9 mouse cellular contexts compared by ENCODE assay signal in the genomic region with DNA sequence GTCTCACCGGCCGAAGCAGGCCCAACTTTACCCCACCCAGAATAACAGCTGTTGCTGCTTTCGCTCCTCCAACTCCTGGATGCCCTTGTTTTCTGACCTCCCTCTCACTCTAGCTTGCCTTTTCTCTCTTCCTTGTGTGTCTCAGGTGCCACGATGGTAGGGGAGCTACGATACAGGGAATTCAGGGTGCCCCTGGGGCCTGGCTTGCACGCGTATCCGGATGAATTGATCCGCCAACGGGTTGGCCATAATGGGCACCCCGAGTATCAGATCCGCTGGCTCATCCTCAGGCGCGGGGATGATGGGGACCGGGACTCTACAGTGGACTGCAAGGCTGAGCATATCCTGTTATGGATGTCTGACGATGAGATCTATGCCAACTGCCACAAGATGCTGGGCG. TPM values are rescaled to one million over a fixed set of nuclear protein-coding genes. Genes with fewer than 3 reads are reported as not detected.
A peak's percentile ranks its signal among the peaks of the same experiment; 100 is the strongest.
DNase-seq lines count a peak whose midpoint lies in the region; ATAC-seq and TF ChIP-seq lines count a peak whose summit lies in the region.
"Had no signal": no experiment of that assay in that cellular context is flagged by ENCODE, and none has a peak within 500 bp of the region (broad histone marks: within the 10 kb centered on the region; RNA-seq: fewer than 3 reads in every experiment).

No protein-coding gene starts in this region.

- peak overlapping the region; percentile 30 for H3K4me2 ChIP-seq in CH12.LX (ENCODE audit: insufficient read depth, low read depth, poor library complexity, severe bottlenecking)
- H3K4me2 ChIP-seq in forebrain, postnatal 0 days (ENCODE audit: low read depth), result peak overlapping the region; percentile 88
- peak overlapping the region; percentile 90 for H3K4me2 ChIP-seq in liver, embryonic 14.5 days (ENCODE audit: low read depth)

- WGBS in forebrain, postnatal 0 days, result 72% methylated on average over 17 of the region's 17 CpGs
- 71% methylated on average over 17 of the region's 17 CpGs for WGBS in liver, embryonic 14.5 days (ENCODE audit: insufficient replicate concordance)

- peak overlapping the region; percentile 91 for H3K27ac ChIP-seq in gastrocnemius, adult 2 months
- no peak overlapping the region for H3K27ac ChIP-seq in CH12.LX (ENCODE audit: insufficient read depth, low read depth)
- H3K27ac ChIP-seq in forebrain, postnatal 0 days (ENCODE audit: low read depth, low read length), result 0 out of 2 replicates have a peak overlapping the region, but pooled peaks have one; percentile 92
- H3K27ac ChIP-seq in liver, embryonic 14.5 days, result no peak overlapping the region; the same call in 1 of the 2 replicates

- DNase-seq in gastrocnemius, adult 2 months, result no peak
- no peak for DNase-seq in gastrocnemius, adult 18-20 months (ENCODE audit: low spot score)
- no peak for DNase-seq in CH12.LX (ENCODE audit: extremely low read depth)
- no peak for DNase-seq in forebrain, postnatal 0 days
- no peak for DNase-seq in liver, embryonic 14.5 days (ENCODE audit: low read depth in 3 of 3, low spot score in 3 of 3)
- no peak for DNase-seq in urinary bladder, adult 2 months (ENCODE audit: low spot score)
- no peak for DNase-seq in left cerebral cortex, postnatal 36 days (ENCODE audit: low spot score in 2 of 2)
- no peak for DNase-seq in thymus, postnatal 4 days

- no peak for TF ChIP-seq CTCF in gastrocnemius, adult 2 months (IDR thresholded peaks at IDR 0.05)
- TF ChIP-seq CTCF in CH12.LX (conservative IDR thresholded peaks at IDR 0.05 in 1 of 2, IDR thresholded peaks at IDR 0.05 in 1 of 2; ENCODE audit: low read depth in 2 of 2, low read length in 2 of 2), result no peak
- no peak for TF ChIP-seq CTCF in forebrain, postnatal 0 days (IDR thresholded peaks at IDR 0.05; ENCODE audit: low read depth)
- no peak for TF ChIP-seq CTCF in liver, embryonic 14.5 days (IDR thresholded peaks at IDR 0.05; ENCODE audit: low read depth)

- TF ChIP-seq RAD21 in CH12.LX (IDR thresholded peaks at IDR 0.05; ENCODE audit: low read depth, low read length), result no peak

- dilution Hi-C loops in CH12.LX (cut with MboI; ENCODE audit: extremely low pct_ligation_motif_present, extremely low pct_unique_long_range_greater_than_20kb, low sequenced_read_pairs), result no loop called here

- no peak for TF ChIP-seq POLR2A in CH12.LX (IDR thresholded peaks at IDR 0.05; ENCODE audit: low read depth, low read length)

- H3K9ac ChIP-seq in CH12.LX (ENCODE audit: insufficient read depth, low read depth), result peak overlapping the region; percentile 95
- peak overlapping the region; percentile 95 for H3K9ac ChIP-seq in forebrain, postnatal 0 days
- peak overlapping the region; percentile 62 for H3K9ac ChIP-seq in liver, embryonic 14.5 days (replicated peaks)

- intact Hi-C loops in gastrocnemius, adult 2 months (cut with DNase I), result no loop called here
- intact Hi-C loops in left cerebral cortex, postnatal 36 days (cut with DNase I), result no loop called here

- ATAC-seq in forebrain, postnatal 0 days, result no peak
- ATAC-seq in liver, embryonic 14.5 days (ENCODE audit: insufficient read depth), result no peak

- H3K9me3 ChIP-seq in CH12.LX (replicated peaks; ENCODE audit: low read length), result peaks cover 5% of the 10 kb centered on the region
- H3K9me3 ChIP-seq in forebrain, postnatal 0 days (ENCODE audit: low read length), result no peaks in the 10 kb centered on the region
- H3K9me3 ChIP-seq in liver, embryonic 14.5 days (ENCODE audit: control insufficient read depth, low read length), result no peaks in the 10 kb centered on the region

- H3K36me3 ChIP-seq in CH12.LX (replicated peaks in 1 of 2; ENCODE audit: control insufficient read depth in 1 of 2, insufficient read depth in 1 of 2, low read length in 1 of 2), result peaks cover 46 to 69% of the 10 kb centered on the region in 2 experiments
- peaks cover 29% of the 10 kb centered on the region for H3K36me3 ChIP-seq in forebrain, postnatal 0 days (ENCODE audit: insufficient read depth)
- H3K36me3 ChIP-seq in liver, embryonic 14.5 days (replicated peaks; ENCODE audit: control insufficient read depth, insufficient read depth, low read depth), result no peaks in the 10 kb centered on the region; the same call in none of the 2 replicates

- no peaks in the 10 kb centered on the region for H3K27me3 ChIP-seq in CH12.LX (replicated peaks)
- no peaks in the 10 kb centered on the region for H3K27me3 ChIP-seq in forebrain, postnatal 0 days (ENCODE audit: insufficient read depth, low read length)
- H3K27me3 ChIP-seq in liver, embryonic 14.5 days (ENCODE audit: control insufficient read depth, insufficient read depth, low read length), result no peaks in the 10 kb centered on the region

- peaks cover 9 to 50% of the 10 kb centered on the region in 2 experiments for H3K4me1 ChIP-seq in CH12.LX (ENCODE audit: control insufficient read depth in 1 of 2, insufficient read depth in 2 of 2)
- peaks cover 26% of the 10 kb centered on the region for H3K4me1 ChIP-seq in forebrain, postnatal 0 days (ENCODE audit: insufficient read depth)
- H3K4me1 ChIP-seq in liver, embryonic 14.5 days (replicated peaks; ENCODE audit: control insufficient read depth in 2 of 2, insufficient read depth in 2 of 2, low read length in 1 of 2), result peaks cover 17 to 26% of the 10 kb centered on the region in 2 experiments

- no peak for TF ChIP-seq EP300 in CH12.LX (IDR thresholded peaks at IDR 0.05; ENCODE audit: low read length)
- TF ChIP-seq EP300 in liver, embryonic 14.5 days (IDR thresholded peaks at IDR 0.05; ENCODE audit: low read depth), result no peak

- in situ Hi-C loops in CH12.LX (cut with MboI; ENCODE audit: low pct_ligation_motif_present, low pct_unique_long_range_greater_than_20kb, low sequenced_read_pairs), result loop anchor here (5.0 kb wide), 2 partner anchors 61 to 121 kb away; a partner anchor contains a TSS

- peaks cover 28% of the 10 kb centered on the region for H3K79me2 ChIP-seq in CH12.LX (replicated peaks; ENCODE audit: control insufficient read depth, extremely low read depth, insufficient read depth, poor library complexity, severe bottlenecking)

- peak overlapping the region; percentile 95 for H3K4me3 ChIP-seq in gastrocnemius, adult 2 months
- H3K4me3 ChIP-seq in CH12.LX (replicated peaks in 1 of 3; ENCODE audit: low read depth in 2 of 3, low read length in 2 of 3, poor library complexity in 1 of 3), result peak overlapping the region; percentile 79 to 88 (median 84)
- peak overlapping the region; percentile 64 for H3K4me3 ChIP-seq in forebrain, postnatal 0 days (ENCODE audit: low read depth, low read length)
- peak overlapping the region; percentile 55 to 63 for H3K4me3 ChIP-seq in liver, embryonic 14.5 days (ENCODE audit: insufficient read depth in 1 of 2, low read depth in 2 of 2, low read length in 2 of 2)

RNA-seq across cellular contexts. Expression of a gene that starts 1.2 kb away (rescaled TPM):
- 1 to 10 TPM; 2.9 to 5.6 TPM for total RNA-seq in gastrocnemius, adult 2 months (2021)
- 1 to 10 TPM; 3.4 to 4.1 TPM for total RNA-seq in gastrocnemius, adult 18-20 months (2021)
- total RNA-seq in CH12.LX (2012; rRNA removed), result 76.0 and 82.5 TPM in 2 replicates
- total RNA-seq in CH12.LX (2014; rRNA removed), result 33.3 and 37.7 TPM in 2 replicates
- polyA plus RNA-seq in CH12.LX (2012; ENCODE audit: insufficient read length, low read depth), result 65.9 and 68.1 TPM in 2 replicates
- total RNA-seq in forebrain, postnatal 0 days (2014; rRNA removed), result 77.0 and 89.9 TPM in 2 replicates
- 20.6 and 24.0 TPM in 2 replicates for polyA plus RNA-seq in forebrain, postnatal 0 days (2015; fragmentation: Nextera tagmentation; extraction: Ambion mirVana)
- polyA plus RNA-seq in liver, embryonic 14.5 days (2012; rRNA removed), result 11.3 and 14.9 TPM in 2 replicates
- polyA plus RNA-seq in liver, embryonic 14.5 days (2014; fragmentation: Nextera tagmentation; extraction: Ambion mirVana), result 7.1 and 8.3 TPM in 2 replicates
- 23.5 and 29.9 TPM in 2 replicates for polyA plus RNA-seq in urinary bladder, adult 2 months (2012; rRNA removed)
- total RNA-seq in left cerebral cortex, postnatal 36 days (2021), result 10 to 100 TPM; 27.8 to 29.1 TPM

RNA-seq across cellular contexts. Expression of a gene that starts 5.3 kb away (rescaled TPM):
- 100 to 1,000 TPM in 1 of 2 experiments, 10 to 100 TPM in 1; 82.7 to 120 TPM for total RNA-seq in gastrocnemius, adult 2 months (2021)
- total RNA-seq in gastrocnemius, adult 18-20 months (2021), result 100 to 1,000 TPM; 104 TPM
- 235 and 238 TPM in 2 replicates for total RNA-seq in CH12.LX (2012; rRNA removed)
- total RNA-seq in CH12.LX (2014; rRNA removed), result 128 and 130 TPM in 2 replicates
- 158 and 201 TPM in 2 replicates for polyA plus RNA-seq in CH12.LX (2012; ENCODE audit: insufficient read length, low read depth)
- 51.4 and 62.9 TPM in 2 replicates for total RNA-seq in forebrain, postnatal 0 days (2014; rRNA removed)
- polyA plus RNA-seq in forebrain, postnatal 0 days (2015; fragmentation: Nextera tagmentation; extraction: Ambion mirVana), result 96.2 and 111 TPM in 2 replicates
- 36.1 and 46.6 TPM in 2 replicates for polyA plus RNA-seq in liver, embryonic 14.5 days (2012; rRNA removed)
- polyA plus RNA-seq in liver, embryonic 14.5 days (2014; fragmentation: Nextera tagmentation; extraction: Ambion mirVana), result 84.6 and 91.0 TPM in 2 replicates
- polyA plus RNA-seq in urinary bladder, adult 2 months (2012; rRNA removed), result 49.8 and 54.6 TPM in 2 replicates
- 10 to 100 TPM; 52.5 to 54.7 TPM for total RNA-seq in left cerebral cortex, postnatal 36 days (2021)

RNA-seq across cellular contexts. Expression of a gene that starts 5.5 kb away (rescaled TPM):
- 10 to 100 TPM; 10.9 to 13.1 TPM for total RNA-seq in gastrocnemius, adult 2 months (2021)
- 10 to 100 TPM; 12.6 to 13.4 TPM for total RNA-seq in gastrocnemius, adult 18-20 months (2021)
- total RNA-seq in CH12.LX (2012; rRNA removed) (7.8 and 10.7 TPM in 2 replicates), CH12.LX (2014; rRNA removed) (6.6 and 8.3 TPM in 2 replicates)
- 6.7 and 7.8 TPM in 2 replicates for polyA plus RNA-seq in CH12.LX (2012; ENCODE audit: insufficient read length, low read depth)
- total RNA-seq in forebrain, postnatal 0 days (2014; rRNA removed), result 31.2 and 32.7 TPM in 2 replicates
- polyA plus RNA-seq in forebrain, postnatal 0 days (2015; fragmentation: Nextera tagmentation; extraction: Ambion mirVana), result 20.3 and 21.3 TPM in 2 replicates
- polyA plus RNA-seq in liver, embryonic 14.5 days (2012; rRNA removed), result 3.4 and 3.5 TPM in 2 replicates
- polyA plus RNA-seq in liver, embryonic 14.5 days (2014; fragmentation: Nextera tagmentation; extraction: Ambion mirVana), result 5.2 and 5.5 TPM in 2 replicates
- polyA plus RNA-seq in urinary bladder, adult 2 months (2012; rRNA removed), result 16.5 and 21.6 TPM in 2 replicates
- total RNA-seq in left cerebral cortex, postnatal 36 days (2021), result 10 to 100 TPM; 19.9 to 21.7 TPM

RNA-seq across cellular contexts. Expression of a gene that starts 22.0 kb away (rescaled TPM):
- total RNA-seq in gastrocnemius, adult 2 months (2021), result under 1 TPM; 0.28 to 0.78 TPM
- total RNA-seq in gastrocnemius, adult 18-20 months (2021), result under 1 TPM; 0.30 to 0.38 TPM
- total RNA-seq in CH12.LX (2012; rRNA removed) (2.9 and 4.8 TPM in 2 replicates), CH12.LX (2014; rRNA removed) (0.11 and 0.14 TPM in 2 replicates)
- polyA plus RNA-seq in CH12.LX (2012; ENCODE audit: insufficient read length, low read depth), result 0.20 and 0.29 TPM in 2 replicates
- total RNA-seq in forebrain, postnatal 0 days (2014; rRNA removed), result 42.4 and 56.6 TPM in 2 replicates
- polyA plus RNA-seq in forebrain, postnatal 0 days (2015; fragmentation: Nextera tagmentation; extraction: Ambion mirVana), result 18.9 and 19.7 TPM in 2 replicates
- 3.6 and 3.7 TPM in 2 replicates for polyA plus RNA-seq in liver, embryonic 14.5 days (2012; rRNA removed)
- polyA plus RNA-seq in liver, embryonic 14.5 days (2014; fragmentation: Nextera tagmentation; extraction: Ambion mirVana), result 3.0 and 3.4 TPM in 2 replicates
- 14.9 and 21.1 TPM in 2 replicates for polyA plus RNA-seq in urinary bladder, adult 2 months (2012; rRNA removed)
- total RNA-seq in left cerebral cortex, postnatal 36 days (2021), result 10 to 100 TPM; 10.3 to 11.0 TPM
- total RNA-seq: neutrophil, adult 5-6 weeks had no signal

RNA-seq across cellular contexts. Expression of a gene that starts 22.9 kb away (rescaled TPM):
- total RNA-seq in gastrocnemius, adult 2 months (2021), result 10 to 100 TPM in 1 of 2 experiments, 1 to 10 TPM in 1; 7.9 to 12.6 TPM
- total RNA-seq in gastrocnemius, adult 18-20 months (2021), result 10 to 100 TPM in 1 of 2 experiments, 1 to 10 TPM in 1; 8.4 to 11.8 TPM
- total RNA-seq in CH12.LX (2012; rRNA removed), result 46.1 and 55.0 TPM in 2 replicates
- total RNA-seq in CH12.LX (2014; rRNA removed), result 53.6 and 55.2 TPM in 2 replicates
- 38.1 and 49.3 TPM in 2 replicates for polyA plus RNA-seq in CH12.LX (2012; ENCODE audit: insufficient read length, low read depth)
- total RNA-seq in forebrain, postnatal 0 days (2014; rRNA removed), result 29.7 and 31.1 TPM in 2 replicates
- polyA plus RNA-seq in forebrain, postnatal 0 days (2015; fragmentation: Nextera tagmentation; extraction: Ambion mirVana), result 39.4 and 52.1 TPM in 2 replicates
- 16.4 and 20.3 TPM in 2 replicates for polyA plus RNA-seq in liver, embryonic 14.5 days (2012; rRNA removed)
- 11.4 and 14.0 TPM in 2 replicates for polyA plus RNA-seq in liver, embryonic 14.5 days (2014; fragmentation: Nextera tagmentation; extraction: Ambion mirVana)
- polyA plus RNA-seq in urinary bladder, adult 2 months (2012; rRNA removed), result 37.1 and 44.6 TPM in 2 replicates
- 10 to 100 TPM; 14.9 to 16.5 TPM for total RNA-seq in left cerebral cortex, postnatal 36 days (2021)

Comparison
In these comparisons a context has a peak if more than half of its experiments do, and no peak if none do; other contexts are left out.
1. H3K27ac ChIP-seq: peak in gastrocnemius, adult 2 months (single experiment) and forebrain, postnatal 0 days (single experiment); none in CH12.LX (single experiment) and liver, embryonic 14.5 days (single experiment).
2. H3K4me2 ChIP-seq: peak in every context shown above with its lines; median percentile 90 in liver, embryonic 14.5 days; 88 in forebrain, postnatal 0 days; 30 in CH12.LX.
3. RNA of a gene that starts 1.2 kb away (total RNA-seq): 77.0 to 89.9 TPM in forebrain, postnatal 0 days, 33.3 to 82.5 TPM in CH12.LX and 27.8 to 29.1 TPM in left cerebral cortex, postnatal 36 days; 2.9 to 5.6 TPM in gastrocnemius, adult 2 months and 3.4 to 4.1 TPM in gastrocnemius, adult 18-20 months; every median in the first group is over 4 times any median in the second.
4. Peak in every context shown above with its lines, with median percentiles within 50 percentile points of each other: H3K4me3 ChIP-seq and H3K9ac ChIP-seq.